Mouse (Mus musculus): ENCODE measurements around the gene Klhl21.
A peak's percentile ranks its signal among the peaks of the same experiment; 100 is the strongest.
"Not testable (repeated sequence)": the region's sequence is repeated elsewhere in the genome, so short reads cannot be mapped to it uniquely, and the experiment has no call there.

Klhl21 gene

DNA sequence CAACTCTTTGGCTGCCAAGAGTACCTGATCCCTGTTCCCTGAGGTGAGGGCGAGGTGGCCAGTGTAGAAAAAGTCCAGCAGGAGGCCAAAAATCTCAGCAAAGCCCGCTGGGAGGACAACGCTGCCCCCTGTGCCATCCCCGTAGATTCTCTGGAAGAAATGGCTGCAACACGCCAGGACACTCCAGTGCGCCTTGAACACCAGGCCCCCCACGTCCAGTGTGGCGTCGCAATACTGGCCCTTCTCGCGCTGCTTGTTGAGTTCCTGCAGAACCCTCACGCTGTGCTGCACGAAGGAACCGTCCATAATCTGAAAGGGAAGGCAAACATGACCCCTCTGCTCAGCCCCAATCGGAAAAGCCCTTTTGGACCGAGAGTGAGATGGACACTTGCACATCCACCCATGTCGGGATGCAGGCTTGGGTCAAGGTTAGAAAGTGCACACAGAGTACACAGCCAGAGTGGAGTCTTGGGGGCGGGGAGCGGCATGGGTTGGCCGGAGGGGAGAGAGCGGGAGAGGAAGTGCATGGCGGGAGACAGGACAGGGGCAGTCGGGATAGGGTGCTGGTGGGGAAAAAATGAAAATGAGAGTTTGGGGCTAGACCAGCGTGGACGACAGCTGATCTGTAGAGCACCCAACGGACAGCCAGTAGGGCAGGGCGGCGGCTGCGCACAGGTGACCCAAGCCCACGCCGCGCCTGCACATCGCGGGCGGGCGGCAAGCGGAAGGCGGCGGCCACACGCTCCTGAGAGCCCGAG lies 18.3 kb downstream of the Klhl21 start:
- DNase-seq: no peak

DNA sequence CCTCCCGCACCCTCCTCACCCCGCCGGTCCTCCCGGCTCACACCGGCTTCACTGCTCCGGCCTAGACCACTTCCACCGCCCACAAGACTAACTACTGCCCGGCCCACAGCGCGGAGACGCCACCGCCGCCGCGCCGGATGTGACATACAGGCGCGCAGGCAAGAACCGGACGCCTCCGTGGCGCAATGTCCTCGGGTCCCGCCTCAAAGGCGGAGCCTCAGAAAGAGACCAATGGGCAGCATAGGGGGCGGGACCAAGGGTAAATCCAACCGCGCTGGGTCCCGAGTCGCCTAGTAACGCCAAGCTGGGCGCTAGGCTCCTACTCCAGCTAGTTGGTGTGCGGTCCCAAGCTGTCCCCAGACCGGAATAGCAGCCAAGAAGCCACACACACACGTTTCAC lies 18.9 kb downstream of the Klhl21 start, which contains the start of gene Zbtb48:
Zbtb48 (minus strand) TSS at position 148 of the 400 bp plus-strand sequence.
- peak; percentile 95 for DNase-seq

DNA sequence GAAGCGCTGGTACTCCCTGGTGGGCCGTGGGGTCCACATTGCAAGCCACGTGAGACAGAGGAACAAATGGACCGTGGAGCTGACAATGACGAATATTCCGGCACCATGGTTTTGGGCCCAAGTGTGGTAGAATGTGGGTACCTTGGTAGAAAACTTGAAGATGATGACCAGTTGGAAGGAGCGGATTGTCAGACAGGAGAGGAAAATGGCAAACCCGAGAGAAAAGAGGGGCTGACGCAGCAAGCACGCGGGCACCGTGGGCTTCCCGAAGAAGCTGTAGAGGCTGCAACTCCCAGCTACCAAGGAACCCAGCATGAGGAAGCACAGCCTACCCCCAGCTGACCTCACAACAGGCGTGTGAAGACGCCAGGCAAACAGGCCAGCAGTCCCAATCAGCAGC lies 19.9 kb downstream of the Klhl21 start:
- no peak for DNase-seq

DNA sequence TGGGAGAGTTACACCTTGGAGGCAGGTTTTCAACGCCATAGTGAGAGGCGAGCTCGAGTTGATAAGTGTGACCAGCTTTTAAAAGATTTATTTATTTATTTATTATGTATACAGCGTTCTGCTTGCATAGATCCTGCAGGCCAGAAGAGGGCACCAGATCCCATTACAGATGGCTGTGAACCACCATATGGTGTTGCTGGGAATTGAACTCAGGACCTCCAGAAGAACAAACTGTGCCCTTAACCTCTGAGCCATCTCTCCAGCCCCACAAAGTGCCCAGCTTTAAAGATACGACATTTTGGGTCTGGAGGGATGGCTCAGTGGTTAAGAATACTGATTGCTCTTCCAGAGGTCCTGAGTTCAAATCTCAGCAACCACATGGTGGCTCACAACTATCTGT lies 20.5 kb downstream of the Klhl21 start:
- peak; percentile 18 for DNase-seq

DNA sequence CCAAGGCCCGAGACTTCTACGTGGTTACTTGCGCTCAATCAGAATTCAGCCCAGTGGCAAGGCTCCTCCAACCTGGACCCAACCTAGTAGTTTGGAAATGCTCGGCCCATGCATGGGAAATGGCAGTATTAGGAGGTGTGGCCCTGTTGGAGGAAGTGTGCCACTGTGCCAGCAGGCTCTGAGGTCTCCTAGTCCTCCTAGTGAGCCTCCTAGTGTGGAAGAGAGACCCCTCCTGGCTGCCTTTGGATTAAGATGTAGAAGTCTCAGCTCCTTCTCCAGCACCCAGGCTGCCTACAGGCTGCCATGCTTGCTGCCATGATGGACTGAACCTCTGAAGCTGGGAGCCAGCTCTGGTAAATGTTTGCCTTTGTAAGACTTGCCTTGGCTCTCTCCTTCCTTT lies 21.4 kb downstream of the Klhl21 start:
- DNase-seq: no peak

DNA sequence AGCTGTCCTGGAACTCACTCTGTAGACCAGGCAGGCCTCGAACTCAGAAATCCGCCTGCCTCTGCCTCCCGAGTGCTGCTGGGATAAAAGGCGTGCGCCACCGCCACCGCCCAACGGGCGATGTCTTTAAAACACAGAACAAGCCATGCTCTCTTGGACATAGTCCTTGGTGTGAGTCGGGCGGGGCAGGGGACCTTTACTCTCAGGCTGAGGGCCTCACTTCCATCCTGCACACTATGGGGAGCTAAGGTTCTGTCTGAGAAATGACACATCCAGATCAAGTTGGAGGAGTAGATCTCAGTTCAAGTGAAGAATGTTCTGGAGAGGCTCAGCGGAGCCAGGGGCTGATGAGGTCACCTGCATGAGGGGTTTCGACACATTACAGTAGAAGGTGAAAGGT lies 24.3 kb downstream of the Klhl21 start:
- no peak for DNase-seq

DNA sequence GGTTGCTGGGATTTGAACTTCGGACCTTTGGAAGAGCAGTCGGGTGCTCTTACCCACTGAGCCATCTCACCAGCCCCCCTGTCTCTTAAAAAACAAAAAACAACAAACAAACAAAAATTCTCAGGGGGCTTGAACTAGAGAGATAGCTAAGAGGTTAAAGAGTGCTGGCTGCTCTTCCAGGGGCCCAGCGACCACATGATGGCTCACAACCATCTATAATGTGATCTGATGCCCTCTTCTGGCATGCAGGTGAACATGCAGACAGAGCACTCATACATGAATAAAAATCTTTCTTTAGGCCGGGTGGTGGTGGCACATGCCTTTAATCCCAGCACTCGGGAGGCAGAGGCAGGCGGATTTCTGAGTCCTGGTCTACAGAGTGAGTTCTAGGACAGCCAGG lies 27.9 kb downstream of the Klhl21 start:
- not testable (repeated sequence) for DNase-seq

DNA sequence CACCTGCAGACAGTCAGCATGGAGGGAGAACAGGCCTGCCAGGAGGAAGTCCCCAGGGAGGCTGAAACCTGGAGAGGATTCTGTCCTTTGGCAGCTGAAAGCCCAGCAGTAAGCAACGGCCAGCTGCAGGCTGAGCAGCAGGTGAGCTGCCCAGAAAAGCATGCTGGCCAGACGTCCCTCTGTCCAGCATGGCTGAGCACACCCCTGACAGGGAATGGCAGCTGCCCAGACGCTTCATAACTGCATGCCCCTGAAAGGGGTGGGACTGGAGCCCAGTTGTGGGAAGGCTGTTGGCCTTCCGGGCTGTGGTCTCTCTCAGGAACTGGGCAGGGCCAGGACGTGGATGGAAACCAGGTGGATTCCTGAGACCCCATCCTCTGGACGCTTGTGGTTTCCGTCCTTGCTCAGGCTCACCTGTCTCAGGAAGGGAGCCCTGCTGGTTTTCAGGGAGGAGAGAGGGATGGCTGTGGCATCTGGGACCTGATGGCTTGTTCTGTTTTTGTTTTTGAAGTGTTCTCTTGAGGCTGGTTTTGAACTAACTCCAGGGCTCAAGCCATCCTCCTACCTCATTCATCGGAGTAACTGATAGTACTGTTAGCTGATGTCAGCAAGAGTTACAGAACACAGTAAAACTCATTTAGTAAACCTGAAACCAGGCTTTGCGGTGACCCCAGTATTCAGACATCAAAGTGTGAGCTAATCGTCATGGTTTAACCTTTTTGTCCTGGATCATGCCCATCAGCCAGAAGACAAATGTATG lies 29.8 kb downstream of the Klhl21 start, which contains the start of gene Tas1r1:
Tas1r1 (minus strand) TSS at position 344 of the 760 bp plus-strand sequence.
- no peak for DNase-seq

DNA sequence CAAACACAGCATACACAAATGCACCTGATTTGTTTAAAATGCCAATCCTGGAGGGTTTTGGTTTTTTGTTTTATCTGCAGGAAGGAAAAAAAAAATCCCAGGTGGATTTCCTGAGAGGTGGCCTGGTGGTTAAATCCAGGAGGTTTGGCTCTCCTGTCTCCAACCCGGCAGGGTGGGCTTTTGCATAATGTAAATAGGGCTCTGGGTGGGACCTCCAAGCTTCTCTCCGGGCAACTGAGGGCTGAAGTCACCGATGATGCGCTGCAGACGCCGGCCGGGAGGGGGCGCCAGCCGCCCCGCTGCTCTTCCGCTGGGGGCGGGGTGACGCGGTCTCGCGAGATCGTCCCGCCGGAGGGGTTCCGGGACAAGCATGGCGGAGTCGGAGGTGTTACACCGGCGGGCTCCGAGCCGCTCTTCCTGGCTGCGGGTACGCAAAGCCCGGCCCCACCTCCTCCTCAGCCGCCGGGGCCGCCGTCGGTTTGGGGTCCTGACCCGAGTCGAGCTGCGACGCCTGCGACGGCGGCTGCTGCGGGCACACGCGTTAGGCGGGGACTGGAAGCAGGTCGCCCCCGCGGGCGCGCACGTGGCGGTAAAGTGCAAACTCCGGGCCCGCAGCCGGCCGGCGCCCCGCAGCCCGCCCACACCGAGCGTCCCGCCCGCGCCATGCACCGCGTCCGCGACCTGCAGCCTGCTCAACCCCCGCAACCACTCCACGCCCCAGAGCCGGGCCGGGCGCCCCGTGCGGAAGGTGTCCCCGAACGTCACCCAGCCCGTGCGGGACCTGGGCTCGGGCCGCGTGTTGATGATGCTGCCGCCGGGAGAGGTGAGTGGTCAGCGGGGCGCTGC lies 30.6 kb downstream of the Klhl21 start, which contains the start of gene Nol9:
Nol9 (plus strand) TSS at position 337 of the 846 bp plus-strand sequence.
- DNase-seq: peak; percentile 91

DNA sequence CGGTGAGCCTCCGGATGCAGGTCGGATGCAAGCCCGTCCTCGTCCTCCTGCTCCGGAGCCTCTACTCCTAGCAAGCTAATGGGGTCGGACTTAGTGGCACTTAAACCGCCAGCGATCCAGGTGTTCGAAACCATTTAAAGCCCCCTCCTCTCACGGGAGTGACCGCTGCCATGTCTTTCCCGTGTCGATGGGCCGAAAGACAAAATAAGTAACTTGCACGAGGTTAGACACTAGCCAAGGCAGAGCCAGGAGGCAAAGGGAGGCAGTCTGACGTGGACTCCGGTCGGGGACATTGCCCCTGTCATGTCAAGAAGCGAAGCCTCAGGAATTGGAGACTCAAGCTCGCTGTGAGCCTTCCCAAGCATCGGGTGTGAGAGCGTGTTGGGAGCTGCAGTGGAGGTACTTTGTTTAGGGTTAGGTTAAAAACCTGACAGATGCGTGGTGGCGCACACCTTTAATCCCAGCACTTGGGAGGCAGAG lies 31.3 kb downstream of the Klhl21 start:
- DNase-seq: no peak

DNA sequence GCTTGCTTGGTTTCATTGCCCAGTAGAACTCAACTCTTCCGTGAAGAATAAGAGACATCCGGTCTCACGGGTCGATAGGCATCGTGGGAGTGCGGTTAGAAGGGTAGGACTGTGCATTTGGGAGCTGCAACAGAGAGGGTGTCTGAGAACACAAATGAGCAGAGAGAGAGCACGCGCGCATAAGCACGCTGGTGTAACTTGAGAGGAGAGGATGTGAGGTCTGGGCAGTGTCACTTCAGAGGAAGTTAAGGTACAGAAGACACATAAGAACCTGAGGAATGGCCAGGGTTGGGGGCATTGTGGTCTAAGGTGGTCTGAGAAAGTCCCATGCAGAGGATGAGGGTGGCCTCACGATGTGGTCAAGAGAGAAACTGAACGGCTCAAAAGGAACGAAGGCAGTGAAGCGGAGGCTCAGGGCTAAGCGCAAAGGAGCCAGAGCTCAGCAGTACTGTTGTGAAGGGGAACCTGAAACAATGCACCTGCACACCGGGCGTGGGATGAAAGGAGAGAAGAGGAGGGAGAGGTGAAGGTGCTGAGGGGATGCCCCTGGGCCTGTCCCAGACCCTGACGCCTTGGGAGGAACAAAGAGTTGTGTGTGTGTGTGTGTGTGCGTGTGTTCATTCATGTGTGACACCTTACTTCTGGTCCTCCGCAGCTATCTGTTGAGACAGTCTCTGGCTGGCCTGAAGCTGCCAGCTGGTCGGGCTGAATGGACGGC lies 33.5 kb downstream of the Klhl21 start:
- DNase-seq: no peak

DNA sequence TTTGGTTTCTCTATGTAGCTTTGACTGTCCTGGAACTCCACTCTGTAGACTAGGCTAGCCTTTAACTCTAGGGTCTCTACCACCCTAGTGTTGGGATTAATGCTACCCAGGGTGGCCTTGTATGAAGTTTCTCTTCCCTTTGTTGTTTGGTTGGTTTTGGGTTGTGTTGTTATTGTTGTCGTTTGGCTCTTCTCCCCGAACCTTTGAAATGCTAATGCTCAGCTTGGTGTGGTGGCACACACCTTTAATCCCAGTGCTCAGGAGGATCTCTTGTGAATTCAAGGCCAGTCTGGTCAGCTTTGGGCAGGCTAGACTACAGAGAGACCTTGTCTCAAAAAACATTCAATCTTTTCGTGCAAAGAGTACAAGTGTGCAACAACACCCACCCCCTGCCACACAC lies 34.6 kb downstream of the Klhl21 start:
- no peak for DNase-seq

DNA sequence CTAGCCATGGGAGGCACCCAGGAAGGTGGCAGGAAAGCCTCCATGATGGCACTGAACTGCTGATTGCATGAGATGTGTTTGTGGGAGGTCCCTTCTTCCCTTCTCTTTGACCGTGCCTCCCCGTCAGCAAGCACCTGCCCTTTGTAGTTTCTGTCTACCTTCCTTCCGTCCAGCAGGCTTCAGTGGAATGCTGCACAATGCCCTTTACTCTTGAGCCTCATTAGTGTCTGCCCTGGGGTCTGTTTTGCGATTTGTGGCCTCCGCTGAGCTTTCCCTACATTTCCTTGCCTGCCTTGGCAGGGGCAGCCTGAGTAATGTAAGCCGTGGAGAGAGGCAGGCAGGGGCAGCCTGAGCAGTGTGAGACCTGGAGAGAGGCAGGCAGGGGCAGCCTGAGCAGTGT lies 36.0 kb downstream of the Klhl21 start:
- DNase-seq: no peak

DNA sequence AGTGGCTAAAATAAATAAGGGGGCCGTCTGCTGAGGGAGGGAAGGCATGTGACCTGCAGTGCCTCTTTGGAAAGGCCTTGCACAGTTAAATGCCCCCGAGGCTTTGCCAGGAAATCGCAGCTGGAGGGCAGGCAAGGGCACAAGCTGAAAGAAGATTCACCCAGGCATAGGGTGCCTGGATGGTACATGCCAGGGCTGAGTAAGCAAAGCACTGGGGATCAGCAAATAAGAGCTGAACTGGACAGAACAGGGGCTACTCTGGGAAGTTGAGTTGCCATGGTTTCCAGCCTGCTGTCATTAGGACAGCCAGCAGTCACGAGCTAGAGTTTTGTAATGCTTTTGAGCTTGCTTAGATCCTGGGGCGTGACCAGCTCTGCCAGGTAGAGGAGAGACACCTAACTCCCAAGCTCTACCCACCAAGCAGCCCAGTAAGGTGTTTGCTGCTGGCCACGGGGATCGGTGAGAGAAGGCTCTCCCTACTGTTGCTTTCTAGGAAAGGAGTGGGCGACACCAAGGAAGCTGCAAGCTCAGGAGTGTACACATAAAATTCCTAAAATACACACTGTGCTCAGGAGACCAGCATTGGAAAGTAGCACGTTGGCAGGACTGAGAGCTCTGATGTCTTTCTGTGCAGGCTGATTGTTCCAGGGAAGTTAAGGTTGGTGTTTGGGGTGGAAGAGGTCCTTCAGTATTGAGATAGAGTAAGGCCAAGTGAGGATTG lies 53.9 kb downstream of the Klhl21 start:
- no peak for DNase-seq

DNA sequence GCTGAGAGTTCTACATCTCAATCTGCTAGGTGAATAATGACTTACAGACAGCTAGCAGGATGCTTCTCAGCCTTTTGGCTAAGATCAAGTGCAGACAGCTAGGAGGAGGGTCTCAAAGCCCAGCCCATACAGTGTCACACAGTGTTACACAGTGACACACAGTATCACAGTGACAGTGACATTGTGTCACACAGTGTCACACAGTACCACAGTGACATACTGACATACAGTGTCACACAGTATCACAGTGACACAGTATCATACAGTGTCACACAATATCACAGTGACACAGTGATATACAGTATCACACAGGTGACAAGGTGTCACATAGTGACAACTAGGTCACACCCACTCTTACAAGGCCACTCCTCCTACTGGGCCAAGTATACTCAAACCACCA lies 58.7 kb downstream of the Klhl21 start:
- no peak for DNase-seq

All from cerebellum, adult 11 months (tissue).